Mouse (Mus musculus) embryonic facial prominence, embryonic 13.5 days (tissue): ENCODE measurements around the gene Dgka. TPM values are rescaled to one million over a fixed set of nuclear protein-coding genes. Genes with fewer than 3 reads are reported as not detected.
A peak's percentile ranks its signal among the peaks of the same experiment; 100 is the strongest.

Source experiments
- ATAC-seq: fragments of 200-750 bp; cut with Nextera tagmentation; 2 replicates; pipeline ENCODE4 v1.8.0; 2017; ENCODE audit warnings: low read depth; ENCODE audit not compliant: insufficient number of reproducible peaks, insufficient read depth, low FRiP score, low TSS enrichment
- H3K27ac ChIP-seq: fragments of 300-500 bp; sonication (generic); 2 replicates; pipeline ENCODE4 v1.5.1; 2015; ENCODE audit warnings: moderate library complexity, mild to moderate bottlenecking, inconsistent platforms
- H3K27me3 ChIP-seq: fragments of 300-500 bp; sonication (generic); 2 replicates; pipeline ENCODE4 v1.6.1; 2015; ENCODE audit warnings: mild to moderate bottlenecking, inconsistent platforms
- H3K36me3 ChIP-seq: fragments of 300-500 bp; sonication (generic); 2 replicates; pipeline ENCODE4 v1.6.1; 2015; ENCODE audit warnings: mild to moderate bottlenecking, inconsistent platforms
- H3K4me1 ChIP-seq: fragments of 300-500 bp; sonication (generic); 2 replicates; pipeline ENCODE4 v1.6.1; 2015; ENCODE audit warnings: inconsistent platforms
- H3K4me2 ChIP-seq: fragments of 300-500 bp; sonication (generic); 2 replicates; pipeline ENCODE4 v1.6.1; 2015; ENCODE audit warnings: moderate library complexity, mild to moderate bottlenecking, inconsistent platforms
- H3K4me3 ChIP-seq: fragments of 300-500 bp; sonication (generic); 2 replicates; pipeline ENCODE4 v1.5.1; 2015; ENCODE audit warnings: mild to moderate bottlenecking, inconsistent platforms
- H3K9ac ChIP-seq: fragments of 300-500 bp; sonication (generic); 2 replicates; pipeline ENCODE4 v1.6.1; 2015; ENCODE audit warnings: mild to moderate bottlenecking, inconsistent platforms
- H3K9me3 ChIP-seq: fragments of 300-500 bp; sonication (generic); 2 replicates; pipeline ENCODE4 v1.6.1; 2016; ENCODE audit warnings: inconsistent platforms
- WGBS: fragments of 180-500 bp; shearing (Covaris S2); methylation state at CpG from one replicate; pipeline ENCODE4 v1.1.7; 2015; ENCODE audit warnings: mixed read lengths; 5-methylcytosine and 5-hydroxymethylcytosine counted together
- polyA plus RNA-seq: library from polyadenylated mRNA; unstranded; fragments of >200 nt; fragmentation: Nextera tagmentation; extraction: Ambion mirVana; gene quantifications from 2 replicates; pipeline ENCODE4 v1.2.1, GENCODE M21; 2015

Gene Dgka
- polyA plus RNA-seq, 1 experiment from 2014 or later = 16.3 TPM

- H3K4me1 ChIP-seq = peaks cover 27% of the 10 kb centered on the region
- peaks cover 10% of the 10 kb centered on the region for H3K36me3 ChIP-seq
- under 1% methylated on average over 37 of the region's 37 CpGs for WGBS
- ATAC-seq = peak; percentile 86
- H3K27ac ChIP-seq = peak overlapping the region; percentile 98
- no peaks in the 10 kb centered on the region for H3K9me3 ChIP-seq
- peak overlapping the region; percentile 77 for H3K4me3 ChIP-seq
- peaks cover 1% of the 10 kb centered on the region for H3K27me3 ChIP-seq
- H3K9ac ChIP-seq = peak overlapping the region; percentile 89
- peak overlapping the region; percentile 88 for H3K4me2 ChIP-seq
Observed at GRCm38 (mm10) chr10:128748252-128748864, 3.7 kb upstream of the Dgka start.

GRCm38 (mm10) chr10:128747646-128748251, 3.1 kb upstream of the Dgka start, which contains the start of gene Pym1:
TSS of gene Pym1 (plus strand) at chr10:128747889.
- WGBS = under 1% methylated on average over 36 of the region's 36 CpGs
- Histone ChIP-seq H3K9me3 (no peaks in the 10 kb centered on the region), H3K4me3 (peak within 1 kb of the TSS; percentile 77), H3K4me1 (peaks cover 33% of the 10 kb centered on the region), H3K4me2 (peak within 1 kb of the TSS; percentile 88), H3K36me3 (0 out of 2 replicates have a peak, but pooled peaks cover 4% of the 10 kb centered on the region), H3K27ac (peak within 1 kb of the TSS; percentile 98), H3K9ac (peak within 1 kb of the TSS; percentile 89), H3K27me3 (peaks cover 7% of the 10 kb centered on the region)
- peak; percentile 67 for ATAC-seq

- Histone ChIP-seq H3K4me2 (peak overlapping the region; percentile 88), H3K36me3 (no peaks in the 10 kb centered on the region), H3K9ac (peak overlapping the region; percentile 89), H3K4me3 (peak overlapping the region; percentile 77), H3K27me3 (peaks cover 14% of the 10 kb centered on the region), H3K4me1 (peaks cover 35% of the 10 kb centered on the region), H3K9me3 (no peaks in the 10 kb centered on the region), H3K27ac (peak overlapping the region; percentile 98)
- 29% methylated on average over 9 of the region's 9 CpGs for WGBS
- ATAC-seq = no peak
Observed at GRCm38 (mm10) chr10:128746972-128747645, 2.5 kb upstream of the Dgka start.

DNA sequence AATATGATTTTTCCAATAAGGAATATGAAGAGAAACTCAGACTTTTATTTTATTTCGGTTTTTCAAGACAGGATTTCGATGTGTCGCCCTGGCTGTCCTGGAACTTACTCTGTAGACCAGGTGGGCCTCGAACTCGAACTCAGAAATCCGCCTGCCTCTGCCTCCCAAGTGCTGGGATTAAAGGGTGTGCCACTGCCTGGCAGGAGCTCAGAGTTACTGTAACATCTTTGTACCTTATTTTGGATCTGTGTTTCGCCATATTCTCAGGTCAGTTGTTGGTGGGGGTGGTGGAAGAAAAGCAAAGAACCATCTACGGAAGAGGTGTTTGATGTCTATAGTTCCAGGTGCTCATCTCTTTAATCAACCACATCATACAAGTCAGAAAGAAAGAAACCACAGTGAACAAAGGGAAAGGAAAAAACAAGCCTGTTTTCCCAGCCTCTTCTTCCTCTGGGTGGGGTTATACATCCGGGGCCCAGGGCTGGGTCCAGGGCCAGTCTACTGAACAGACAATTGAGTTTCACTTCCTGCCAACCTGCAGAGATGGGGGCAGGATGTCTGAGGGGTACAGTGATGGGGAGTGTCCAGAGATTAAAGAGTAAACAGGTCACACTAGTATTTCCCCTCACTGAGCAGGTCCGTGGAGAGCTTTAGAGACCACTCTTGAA, 1.4 kb upstream of the Dgka start:
- H3K36me3 ChIP-seq = no peaks in the 10 kb centered on the region
- H3K4me3 ChIP-seq = no peak overlapping the region
- H3K27ac ChIP-seq = 0 out of 2 replicates have a peak overlapping the region, but pooled peaks have one; percentile 98
- H3K4me1 ChIP-seq = peaks cover 35% of the 10 kb centered on the region
- no peak overlapping the region for H3K9ac ChIP-seq
- H3K27me3 ChIP-seq = peaks cover 15% of the 10 kb centered on the region
- H3K9me3 ChIP-seq = no peaks in the 10 kb centered on the region
- no peak for ATAC-seq
- H3K4me2 ChIP-seq = peak overlapping the region; percentile 88; the same call in 1 of the 2 replicates
- 89% methylated on average over 10 of the region's 10 CpGs for WGBS

- WGBS = 10% methylated on average over 8 of the region's 8 CpGs
Observed at GRCm38 (mm10) chr10:128744211-128744610, 444 bp downstream of the Dgka start.

DNA sequence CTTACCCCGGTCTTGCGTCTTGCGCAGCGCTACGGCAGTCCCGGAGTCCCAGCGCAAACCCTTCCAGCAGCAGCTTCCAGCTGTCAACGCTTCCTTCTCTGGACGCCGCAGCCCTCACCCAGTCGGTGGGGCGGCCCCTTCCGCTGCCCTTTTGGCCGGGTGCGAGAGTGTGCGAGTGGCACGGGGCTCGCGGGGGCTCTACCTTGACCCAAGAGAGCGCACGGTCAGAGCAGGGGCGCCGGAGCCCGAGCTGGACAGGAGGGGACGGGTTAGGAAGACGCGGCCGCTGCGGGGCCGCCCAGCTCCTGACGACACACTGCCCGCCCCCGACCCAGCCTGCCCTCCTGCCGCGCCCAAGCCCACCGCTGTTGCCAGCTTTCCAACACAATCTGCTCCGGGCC, 864 bp downstream of the Dgka start:
- Histone ChIP-seq H3K27ac (peak overlapping the region; percentile 71), H3K9ac (peak overlapping the region; percentile 87), H3K27me3 (peaks cover 15% of the 10 kb centered on the region), H3K4me1 (peaks cover 17% of the 10 kb centered on the region), H3K36me3 (no peaks in the 10 kb centered on the region), H3K4me3 (peak overlapping the region; percentile 75), H3K4me2 (peak overlapping the region; percentile 88), H3K9me3 (no peaks in the 10 kb centered on the region)
- 0 out of 2 replicates have a peak, but pooled peaks have one; percentile 34 for ATAC-seq
- 0% methylated on average over 37 of the region's 37 CpGs for WGBS

More at GRCm38 (mm10) chr10:128744211-128744610, 444 bp downstream of the Dgka start:
- peak overlapping the region; percentile 71 for H3K27ac ChIP-seq
- peaks cover 20% of the 10 kb centered on the region for H3K4me1 ChIP-seq
- peak overlapping the region; percentile 75 for H3K4me3 ChIP-seq
- ATAC-seq = no peak
- H3K27me3 ChIP-seq = peaks cover 15% of the 10 kb centered on the region
- peak overlapping the region; percentile 87 for H3K9ac ChIP-seq
- peak overlapping the region; percentile 88 for H3K4me2 ChIP-seq
- no peaks in the 10 kb centered on the region for H3K9me3 ChIP-seq
- no peaks in the 10 kb centered on the region for H3K36me3 ChIP-seq

DNA sequence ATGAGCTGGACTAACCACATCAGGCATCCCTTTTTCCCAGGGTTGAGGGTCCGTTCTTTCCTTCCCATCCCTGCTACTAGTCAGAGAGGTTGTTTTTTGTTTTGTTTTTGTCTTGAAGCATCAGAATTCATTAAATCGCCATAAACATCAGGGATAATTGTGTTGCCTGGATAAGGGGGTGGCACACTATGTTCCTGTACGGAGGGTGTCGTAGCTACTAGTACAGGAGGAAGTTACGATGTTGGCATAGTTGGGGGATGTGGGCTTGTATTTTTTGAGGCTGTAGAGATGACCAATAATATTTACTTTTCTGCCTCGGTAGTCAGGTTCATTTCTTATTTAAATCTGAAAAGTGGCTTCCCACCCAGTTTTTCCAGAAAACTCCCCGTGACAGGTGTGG, 1.4 kb downstream of the Dgka start:
- no peak for ATAC-seq
- Histone ChIP-seq H3K27me3 (peaks cover 15% of the 10 kb centered on the region), H3K9me3 (no peaks in the 10 kb centered on the region), H3K27ac (peak overlapping the region; percentile 71; the same call in 1 of the 2 replicates), H3K9ac (peak overlapping the region; percentile 87), H3K36me3 (no peaks in the 10 kb centered on the region), H3K4me1 (peaks cover 17% of the 10 kb centered on the region), H3K4me2 (peak overlapping the region; percentile 88), H3K4me3 (peak overlapping the region; percentile 75)
- whole genome bisulfite sequencing = 6% methylated on average over 7 of the region's 7 CpGs

- H3K4me3 ChIP-seq = peak overlapping the region; percentile 75
- peaks cover 18% of the 10 kb centered on the region for H3K4me1 ChIP-seq
- H3K36me3 ChIP-seq = no peaks in the 10 kb centered on the region
- ATAC-seq = no peak
- H3K9me3 ChIP-seq = no peaks in the 10 kb centered on the region
- peak overlapping the region; percentile 87; the same call in 1 of the 2 replicates for H3K9ac ChIP-seq
- peaks cover 15% of the 10 kb centered on the region for H3K27me3 ChIP-seq
- WGBS = 31% methylated on average over 4 of the region's 4 CpGs
- H3K4me2 ChIP-seq = peak overlapping the region; percentile 88
- H3K27ac ChIP-seq = peak overlapping the region; percentile 48
Observed at GRCm38 (mm10) chr10:128742616-128743015, 2.0 kb downstream of the Dgka start.

- peaks cover 21% of the 10 kb centered on the region for H3K4me1 ChIP-seq
- H3K9ac ChIP-seq = no peak overlapping the region
- H3K36me3 ChIP-seq = 0 out of 2 replicates have a peak, but pooled peaks cover 5% of the 10 kb centered on the region
- peaks cover 15% of the 10 kb centered on the region for H3K27me3 ChIP-seq
- WGBS = 70% methylated on average over 2 of the region's 2 CpGs
- H3K27ac ChIP-seq = no peak overlapping the region
- H3K4me3 ChIP-seq = no peak overlapping the region
- no peak overlapping the region for H3K4me2 ChIP-seq
- no peaks in the 10 kb centered on the region for H3K9me3 ChIP-seq
- ATAC-seq = no peak
Observed at GRCm38 (mm10) chr10:128740296-128740695, 4.4 kb downstream of the Dgka start.

DNA sequence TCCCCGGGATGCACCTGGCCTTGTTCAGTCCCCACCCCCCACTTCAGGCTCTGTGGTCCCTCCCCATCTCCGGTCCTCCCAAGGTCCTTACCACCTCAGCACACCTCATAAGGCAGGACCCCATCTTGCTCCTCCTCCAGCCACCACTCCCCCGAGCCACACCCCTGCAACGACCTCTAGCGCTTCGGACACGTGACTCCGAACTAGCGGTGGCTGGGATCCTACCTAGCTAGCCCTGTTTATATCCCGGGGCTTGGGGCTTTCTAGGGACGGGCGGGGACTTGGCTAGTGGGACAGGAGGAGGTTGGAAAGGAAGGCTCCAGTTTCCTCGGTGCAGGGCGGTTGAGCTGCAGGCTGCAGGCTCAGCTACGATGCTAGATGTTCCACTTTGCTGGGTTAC, 7.2 kb downstream of the Dgka start:
- Histone ChIP-seq H3K4me3 (peak overlapping the region; percentile 17), H3K27ac (no peak overlapping the region), H3K9ac (peak overlapping the region; percentile 49; the same call in 1 of the 2 replicates), H3K4me2 (peak overlapping the region; percentile 49), H3K36me3 (peaks cover 26% of the 10 kb centered on the region), H3K27me3 (peaks cover 4% of the 10 kb centered on the region; the same call in 1 of the 2 replicates), H3K9me3 (no peaks in the 10 kb centered on the region), H3K4me1 (peaks cover 4% of the 10 kb centered on the region)
- WGBS = 2% methylated on average over 15 of the region's 15 CpGs
- ATAC-seq = 0 out of 2 replicates have a peak, but pooled peaks have one; percentile 32

DNA sequence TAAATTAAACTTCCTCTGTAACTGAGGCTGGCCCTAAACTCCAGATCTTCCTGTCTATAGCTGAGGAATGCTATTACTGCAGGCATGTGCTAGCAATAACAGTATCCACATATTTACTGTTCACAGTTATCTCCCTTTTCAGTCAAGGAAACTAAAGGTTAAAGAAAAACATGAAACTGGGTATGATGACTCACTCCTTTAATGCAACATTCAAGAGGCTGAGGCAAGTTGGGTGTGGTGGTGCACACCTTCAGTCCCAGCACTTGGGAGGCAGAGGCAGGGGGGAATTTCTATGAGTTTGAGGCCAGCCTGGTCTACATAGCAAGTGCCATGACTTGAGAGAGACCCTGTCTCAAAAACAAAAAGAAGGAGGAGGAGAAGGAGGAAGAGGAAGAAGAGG, 12.7 kb downstream of the Dgka start:
- no peak overlapping the region for H3K27ac ChIP-seq
- no peak for ATAC-seq
- H3K4me1 ChIP-seq = 0 out of 2 replicates have a peak, but pooled peaks cover 2% of the 10 kb centered on the region
- no peaks in the 10 kb centered on the region for H3K27me3 ChIP-seq
- H3K36me3 ChIP-seq = peaks cover 40% of the 10 kb centered on the region
- no peak overlapping the region for H3K9ac ChIP-seq
- H3K4me2 ChIP-seq = no peak overlapping the region
- H3K4me3 ChIP-seq = no peak overlapping the region
- H3K9me3 ChIP-seq = no peaks in the 10 kb centered on the region
